Mouse (Mus musculus): ENCODE results near the gene Pappa.

Pappa gene

DNA sequence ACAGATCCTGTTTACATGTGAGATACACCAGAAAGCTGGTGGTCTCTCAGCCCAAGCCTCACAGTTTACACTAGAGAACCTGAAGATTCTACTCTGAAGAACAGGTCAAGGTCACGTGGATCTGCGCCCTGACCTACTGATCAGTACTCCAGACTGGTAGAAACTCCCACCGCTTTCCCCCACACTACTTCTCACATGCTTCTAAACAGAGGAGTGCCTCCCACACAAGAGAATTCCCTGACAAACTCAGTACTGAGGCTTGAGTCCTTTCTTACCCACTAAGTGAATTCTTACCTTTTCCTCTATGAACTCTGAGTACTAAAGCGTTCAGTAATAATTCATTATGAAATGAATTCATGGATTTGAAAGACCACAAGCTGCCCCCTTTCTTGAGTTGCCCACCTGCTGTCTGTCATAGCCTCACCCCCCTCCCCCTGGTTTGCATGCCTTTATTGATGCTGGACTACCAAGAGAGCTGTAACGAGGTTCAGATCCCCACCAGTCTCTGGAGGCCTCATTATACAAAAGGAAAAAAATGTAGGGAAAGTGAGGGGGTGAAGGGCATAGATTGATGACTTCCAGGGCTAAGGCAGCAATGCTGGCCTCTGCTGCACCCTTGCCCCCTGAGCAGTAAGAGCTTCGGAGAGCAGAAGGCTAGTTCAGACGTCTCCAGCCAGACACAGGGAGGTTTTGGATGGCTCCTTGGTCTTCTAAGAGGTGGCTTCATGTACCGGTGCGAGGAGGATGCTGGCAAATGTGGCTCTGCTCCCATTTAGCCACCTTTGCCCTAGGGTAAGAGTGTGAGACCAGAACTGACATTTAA is 204.7 kb downstream of the Pappa start:
- no peak for DNase-seq (ENCODE audit: low spot score in 2 of 2)

DNA sequence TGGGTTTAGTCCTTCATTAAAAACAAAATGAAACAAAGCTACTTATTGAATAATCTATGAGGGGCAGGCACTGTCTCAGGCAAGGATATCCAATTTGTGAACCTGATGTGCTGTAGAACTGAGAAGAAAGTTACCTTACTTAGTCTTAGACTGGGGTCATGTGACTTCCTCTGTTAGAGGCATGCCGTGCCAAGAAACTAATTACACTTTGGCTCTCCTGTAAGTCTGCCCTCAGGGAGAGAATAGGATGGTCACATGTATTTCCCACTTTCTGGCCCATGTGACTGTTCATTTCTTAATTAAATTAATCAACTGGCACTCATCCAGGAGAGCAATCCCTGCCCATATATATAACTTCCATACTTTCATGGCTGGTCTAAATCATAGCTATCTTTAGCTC is 209.7 kb downstream of the Pappa start:
- no peak for DNase-seq (ENCODE audit: low spot score in 2 of 2)

DNA sequence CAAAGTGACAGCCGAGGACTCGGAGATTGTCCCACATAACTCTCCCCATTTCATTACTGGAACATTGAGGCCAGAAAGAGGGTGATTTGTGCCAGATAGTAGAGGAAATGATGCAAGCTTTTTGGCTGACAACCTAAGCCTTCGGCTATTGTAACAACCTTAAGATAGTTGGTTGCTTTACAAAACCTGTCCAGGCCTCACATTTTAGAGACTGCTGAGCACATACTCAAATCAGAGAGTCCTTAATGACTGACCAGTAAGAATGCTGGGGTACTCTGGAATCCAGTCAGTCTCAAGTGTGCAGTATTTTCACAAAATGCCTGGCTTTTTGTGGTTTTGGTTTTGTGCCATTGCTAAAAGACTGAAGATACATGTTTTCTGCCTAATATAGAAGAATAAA is 217.8 kb downstream of the Pappa start:
- DNase-seq (ENCODE audit: low spot score in 2 of 2): no peak

DNA sequence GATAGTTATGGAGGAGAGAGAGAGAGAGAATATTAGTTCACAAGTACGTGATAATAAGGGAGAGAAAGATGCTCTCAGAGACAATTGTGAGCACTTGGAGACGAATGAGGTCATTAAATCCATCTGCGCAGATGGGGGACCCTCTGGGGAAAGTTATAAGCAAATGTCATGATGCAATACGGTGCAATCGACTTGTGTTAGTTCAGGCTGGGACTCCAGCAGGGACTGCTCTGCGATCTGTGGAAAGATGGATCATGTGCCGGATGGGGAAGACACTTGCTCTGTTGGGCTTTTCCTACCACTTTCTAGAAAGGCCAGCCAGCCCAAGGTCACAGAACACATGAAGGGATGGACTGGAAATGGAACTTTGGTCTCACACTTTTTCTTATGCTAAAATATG is 226.5 kb downstream of the Pappa start:
- DNase-seq (ENCODE audit: low spot score in 2 of 2): no peak

DNA sequence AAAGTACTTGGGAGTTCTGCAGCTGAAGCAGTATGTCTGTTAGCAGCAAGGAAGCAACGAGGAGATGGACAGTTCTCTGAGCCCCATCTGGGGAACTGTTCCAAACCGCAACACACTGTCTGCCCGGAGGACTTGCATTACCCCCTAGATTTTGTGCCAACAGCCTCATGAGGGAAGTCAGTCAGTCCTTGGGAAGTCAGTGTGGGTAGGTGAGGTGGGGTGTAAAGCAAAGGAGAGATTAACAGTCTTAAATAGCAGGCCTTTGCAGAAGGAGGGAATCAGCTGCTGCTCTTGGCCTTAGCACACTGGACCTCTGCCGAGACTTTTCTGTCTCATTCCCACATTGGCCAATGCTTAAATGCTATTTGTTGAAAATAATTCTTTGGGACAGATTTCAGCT is 230.6 kb downstream of the Pappa start:
- DNase-seq (ENCODE audit: low spot score in 2 of 2): no peak

DNA sequence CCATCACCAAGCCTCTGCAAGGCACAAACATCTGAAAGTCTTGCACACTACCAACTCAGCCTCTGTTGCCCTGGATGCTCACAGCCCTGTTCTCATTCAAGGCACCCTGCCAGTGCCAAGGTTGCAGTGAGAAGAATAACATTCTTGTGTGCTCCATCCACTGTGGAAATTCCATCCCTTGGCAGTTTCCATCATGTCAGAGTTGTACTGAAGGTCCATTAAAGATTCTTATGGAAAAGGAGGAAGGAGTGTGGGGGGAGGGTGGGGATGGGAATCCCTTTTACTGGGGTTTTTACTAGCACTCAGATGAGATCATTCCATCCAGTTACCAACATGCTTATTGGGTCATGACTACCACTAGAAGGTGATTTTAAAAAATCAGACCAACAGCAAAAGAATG is 243.2 kb downstream of the Pappa start:
- no peak for DNase-seq (ENCODE audit: low spot score in 2 of 2)

DNA sequence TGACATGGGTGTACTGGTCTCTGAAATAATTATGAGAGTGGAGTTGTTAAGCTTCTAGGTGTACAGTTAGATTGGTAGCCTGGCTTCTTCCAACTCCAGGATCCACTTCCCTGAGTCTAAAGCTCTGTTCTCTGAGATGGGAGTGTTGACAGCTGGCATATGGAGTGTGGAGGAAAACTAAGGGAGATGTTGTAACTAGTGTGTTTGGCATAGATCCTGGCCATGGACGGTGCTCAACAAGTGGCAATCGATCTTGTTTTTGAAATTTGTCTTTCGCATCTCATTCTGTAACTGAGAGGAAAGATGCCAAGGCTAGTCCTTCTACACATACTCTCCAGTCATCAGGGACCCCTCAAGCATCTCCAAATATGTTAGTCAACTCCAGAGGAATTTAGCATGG is 248.8 kb downstream of the Pappa start:
- no peak for DNase-seq (ENCODE audit: low spot score in 2 of 2)

DNA sequence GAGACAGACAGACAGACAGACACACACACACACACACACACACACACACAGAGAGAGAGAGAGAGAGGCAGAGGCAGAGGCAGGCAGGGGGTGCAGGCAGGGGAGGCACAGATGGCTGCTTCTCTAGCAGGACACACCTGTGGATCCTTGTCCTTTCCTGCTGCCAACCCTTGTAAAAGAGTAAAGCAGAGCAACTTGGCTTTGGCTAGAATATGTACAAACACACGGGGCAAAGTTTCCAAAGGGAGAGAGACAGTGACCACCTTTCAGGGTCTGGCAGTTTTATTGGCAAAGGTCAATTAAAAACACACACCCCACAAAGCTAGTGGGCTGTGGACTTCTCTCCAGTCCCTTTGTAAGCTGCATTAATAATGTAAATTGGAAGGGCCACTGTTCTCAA is 249.9 kb downstream of the Pappa start:
- no peak for DNase-seq (ENCODE audit: low spot score in 2 of 2)

DNA sequence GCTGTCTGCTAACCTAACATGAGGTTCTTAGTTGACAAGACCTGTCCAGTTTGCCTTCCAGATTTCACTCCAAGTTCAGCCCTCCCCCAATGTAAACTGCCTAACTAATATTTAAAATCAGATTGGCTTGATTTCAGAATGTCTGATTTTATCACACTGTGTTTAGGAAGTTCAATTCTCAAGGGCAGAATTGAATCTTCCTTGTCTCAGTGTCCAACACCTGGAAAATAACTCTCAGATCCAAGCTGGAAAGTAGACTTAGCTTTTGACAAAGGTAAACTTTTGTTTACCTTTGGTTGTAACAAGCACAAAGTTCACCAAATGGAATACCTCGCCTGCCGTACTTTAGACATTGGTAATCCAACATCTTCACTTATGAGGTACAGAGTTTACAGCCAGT is 252.6 kb downstream of the Pappa start:
- no peak for DNase-seq (ENCODE audit: low spot score in 2 of 2)

DNA sequence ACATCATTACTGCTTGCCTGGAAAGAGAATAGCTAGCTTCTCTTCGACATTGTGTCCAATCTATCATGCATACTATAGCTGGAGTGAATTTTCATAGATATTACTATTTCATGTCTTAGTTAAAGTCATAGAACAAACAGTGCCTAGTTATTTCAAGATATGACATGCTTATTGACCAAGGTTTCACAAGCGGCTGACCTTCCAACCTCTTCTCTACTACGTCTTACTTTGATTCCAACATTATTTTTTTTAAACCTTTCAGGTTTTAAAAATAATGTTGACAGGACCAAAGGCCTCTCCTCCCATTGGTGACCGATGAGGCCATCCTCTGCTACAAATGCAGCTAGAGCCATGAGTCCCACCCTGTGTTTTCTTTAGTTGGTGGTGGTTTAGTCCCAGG is 255.5 kb downstream of the Pappa start:
- DNase-seq (ENCODE audit: low spot score in 2 of 2): no peak

DNA sequence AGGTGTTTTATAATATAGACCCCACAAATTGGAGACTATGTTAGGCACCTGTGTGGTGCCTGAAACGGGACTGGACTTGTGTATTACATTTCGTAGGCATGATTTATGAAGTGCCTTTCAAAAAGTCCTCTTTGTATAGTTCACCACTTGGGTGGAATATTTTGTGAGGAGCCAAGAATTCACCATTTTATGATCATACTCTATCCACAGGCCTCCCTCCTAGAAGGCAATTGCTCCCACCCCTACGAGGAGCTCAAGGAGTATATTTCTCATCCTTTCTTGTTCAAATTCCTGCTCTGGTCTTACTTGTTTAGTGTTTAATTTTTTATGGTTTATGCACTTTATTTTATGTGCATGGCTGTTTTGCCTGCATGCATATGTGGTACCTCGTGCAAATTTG is 259.1 kb downstream of the Pappa start:
- DNase-seq (ENCODE audit: low spot score in 2 of 2): no peak

DNA sequence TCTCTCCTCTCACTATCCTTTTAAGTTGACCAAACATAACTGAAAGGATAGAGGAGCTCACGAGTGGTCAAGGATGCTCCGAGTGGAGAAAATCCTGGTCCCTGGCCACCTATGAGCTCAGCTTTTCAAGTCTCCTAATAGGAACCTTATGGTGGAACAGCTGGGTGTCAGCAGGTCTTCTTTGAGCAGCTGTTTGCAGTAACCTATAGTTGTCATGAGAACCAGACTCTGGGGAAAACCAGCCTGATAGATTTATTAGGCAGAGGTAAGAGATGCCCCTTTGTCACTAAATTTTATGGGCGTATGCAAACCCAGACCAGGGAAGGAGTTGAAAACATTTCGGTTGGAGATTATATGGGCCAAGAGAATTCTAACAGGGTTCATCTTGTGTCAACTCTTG is 267.0 kb downstream of the Pappa start:
- no peak for DNase-seq (ENCODE audit: low spot score in 2 of 2)

DNA sequence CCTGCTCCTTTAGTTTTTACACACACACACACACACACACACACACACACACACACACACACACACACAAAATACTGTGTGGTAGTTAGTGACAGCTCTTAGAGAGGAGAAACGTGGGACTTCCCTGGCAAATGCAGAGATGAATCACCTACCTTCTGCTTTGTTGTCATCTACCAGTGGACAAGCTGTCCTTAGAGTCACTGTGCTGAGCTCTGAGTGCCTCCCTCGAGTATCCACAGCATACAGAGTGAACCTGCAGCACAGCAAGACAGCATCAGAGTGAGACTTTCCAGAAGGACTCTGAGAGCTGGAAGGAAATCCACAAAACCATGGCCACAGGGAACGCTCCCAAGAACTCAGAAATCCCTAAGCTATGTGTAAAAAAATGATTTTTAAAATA is 272.8 kb downstream of the Pappa start:
- no peak for DNase-seq (ENCODE audit: low spot score in 2 of 2)

DNA sequence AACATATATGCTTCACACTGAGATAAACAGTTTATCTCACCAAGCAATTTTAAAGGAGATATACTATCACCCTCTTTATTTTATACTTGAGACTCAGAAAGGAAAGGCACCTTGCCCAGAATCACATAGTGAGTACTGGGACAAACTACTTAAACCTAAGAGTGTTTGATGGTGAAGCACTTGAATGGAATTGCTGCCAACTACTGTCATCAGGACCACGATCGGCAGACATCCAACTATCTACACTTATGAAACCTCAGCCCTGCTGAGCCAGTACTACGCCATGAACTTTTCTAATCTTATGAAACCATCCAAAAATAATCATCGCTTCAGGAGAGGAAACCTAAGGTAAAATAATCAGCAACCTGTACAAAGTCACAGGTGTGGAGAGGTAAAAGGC is 275.5 kb downstream of the Pappa start:
- no peak for DNase-seq (ENCODE audit: low spot score in 2 of 2)

DNA sequence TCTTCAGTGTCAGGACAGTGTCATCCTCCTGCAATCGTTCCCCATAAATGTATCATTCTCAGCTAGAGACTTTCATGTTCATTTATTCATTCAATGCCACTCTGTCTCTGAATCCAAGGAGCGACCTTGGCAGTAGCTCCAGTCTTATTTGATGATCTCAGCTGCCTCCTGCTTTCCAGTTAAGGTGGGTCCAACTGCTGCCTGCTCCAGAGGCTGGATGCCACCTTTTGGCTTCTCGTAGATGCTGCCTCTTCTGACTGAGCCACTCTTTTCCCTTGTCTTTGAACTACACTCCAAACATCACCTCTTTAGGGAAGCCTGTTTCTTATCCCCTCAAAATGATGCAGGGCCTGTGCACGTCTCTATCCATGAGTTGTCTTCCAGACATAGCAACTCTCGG is 278.3 kb downstream of the Pappa start:
- DNase-seq (ENCODE audit: low spot score in 2 of 2): no peak

DNA sequence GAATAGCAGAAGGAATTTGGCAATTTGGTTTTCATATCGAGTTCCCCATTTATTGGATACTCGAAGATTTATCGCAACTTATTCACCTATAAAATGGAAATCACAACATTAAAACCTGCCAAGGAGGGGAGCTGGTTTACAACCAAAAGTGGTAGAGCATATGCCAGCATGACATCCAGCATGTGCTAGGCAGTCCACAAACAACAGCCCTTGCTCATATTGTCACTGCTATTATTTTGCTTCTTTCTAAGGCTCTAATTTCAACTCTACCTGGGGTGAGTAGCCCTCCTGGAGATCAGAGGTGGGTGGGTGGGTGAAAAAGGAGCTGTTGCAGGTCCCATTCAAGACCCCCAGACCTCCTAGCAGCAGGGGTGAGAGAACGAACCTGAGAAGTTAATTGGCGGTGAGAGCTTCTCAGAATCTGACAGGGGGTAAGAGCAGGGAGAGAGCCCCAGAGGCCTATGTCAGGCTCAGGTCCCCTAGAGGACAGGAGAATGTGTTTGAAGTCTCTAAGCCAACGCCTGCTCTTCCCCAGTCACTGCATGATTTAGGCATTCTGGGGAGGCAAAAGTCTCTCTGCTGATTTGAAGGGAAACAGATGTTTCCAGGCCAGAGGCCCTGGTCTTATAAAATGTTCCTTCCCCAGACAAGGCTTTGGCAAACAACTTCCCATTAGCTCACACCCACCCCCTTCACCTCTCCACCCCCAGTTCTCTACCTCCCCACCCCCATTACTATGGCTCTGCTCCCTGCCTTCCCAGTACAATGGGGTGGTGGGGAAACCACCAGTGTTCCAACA is 279.1 kb downstream of the Pappa start:
- DNase-seq (ENCODE audit: low spot score in 2 of 2): no peak

Data from thymus, postnatal 10 days (tissue).